Mouse (Mus musculus) right cerebral cortex, postnatal 14 days (tissue): ENCODE measurements around the gene Fgfr2.

Source experiments
- DNase-seq: peaks from one replicate; pipeline ENCODE4 v3.0.0; 2022

Gene Fgfr2

GRCm38 (mm10) chr7:132380634-132381336, 742.4 kb downstream of the Fgfr2 start:
- no peak for DNase-seq

GRCm38 (mm10) chr7:132377913-132378312, 745.2 kb downstream of the Fgfr2 start:
- DNase-seq, result no peak

GRCm38 (mm10) chr7:132373594-132374378, 749.4 kb downstream of the Fgfr2 start:
- peak; percentile 42 for DNase-seq

- DNase-seq, result no peak
Observed at GRCm38 (mm10) chr7:132372752-132373513, 750.2 kb downstream of the Fgfr2 start.

- no peak for DNase-seq
Observed at GRCm38 (mm10) chr7:132371832-132372231, 751.3 kb downstream of the Fgfr2 start.

- DNase-seq, result no peak
Observed at GRCm38 (mm10) chr7:132369784-132370183, 753.4 kb downstream of the Fgfr2 start.

GRCm38 (mm10) chr7:132368859-132369258, 754.3 kb downstream of the Fgfr2 start:
- DNase-seq, result no peak

- no peak for DNase-seq
Observed at GRCm38 (mm10) chr7:132367344-132367743, 755.8 kb downstream of the Fgfr2 start.

- DNase-seq, result no peak
Observed at GRCm38 (mm10) chr7:132365703-132366384, 757.3 kb downstream of the Fgfr2 start.

- no peak for DNase-seq
Observed at GRCm38 (mm10) chr7:132365111-132365510, 758.0 kb downstream of the Fgfr2 start.

- no peak for DNase-seq
Observed at GRCm38 (mm10) chr7:132364506-132364905, 758.6 kb downstream of the Fgfr2 start.

GRCm38 (mm10) chr7:132360336-132360735, 762.8 kb downstream of the Fgfr2 start:
- DNase-seq, result no peak

- DNase-seq, result no peak
Observed at GRCm38 (mm10) chr7:132358709-132359108, 764.4 kb downstream of the Fgfr2 start.

GRCm38 (mm10) chr7:132358250-132358649, 764.9 kb downstream of the Fgfr2 start:
- DNase-seq, result no peak

- DNase-seq, result no peak
Observed at GRCm38 (mm10) chr7:132357841-132358237, 765.3 kb downstream of the Fgfr2 start.

GRCm38 (mm10) chr7:132356881-132357840, 766.0 kb downstream of the Fgfr2 start:
- DNase-seq, result no peak

- no peak for DNase-seq
Observed at GRCm38 (mm10) chr7:132356185-132356584, 767.0 kb downstream of the Fgfr2 start.

- no peak for DNase-seq
Observed at GRCm38 (mm10) chr7:132355767-132356166, 767.4 kb downstream of the Fgfr2 start.

GRCm38 (mm10) chr7:132349075-132349572, 774.0 kb downstream of the Fgfr2 start:
- no peak for DNase-seq

GRCm38 (mm10) chr7:132347273-132348045, 775.7 kb downstream of the Fgfr2 start:
- DNase-seq, result no peak
